Mouse (Mus musculus): ENCODE measurements around the gene Cd2.

- no peak for TF ChIP-seq HCFC1 (IDR thresholded peaks at IDR 0.05; ENCODE audit: borderline replicate concordance, insufficient read depth, low read length)
- TF ChIP-seq ZC3H11A (IDR thresholded peaks at IDR 0.05; ENCODE audit: borderline replicate concordance, low read depth, low read length): no peak
- no peak for TF ChIP-seq ZNF384 (IDR thresholded peaks at IDR 0.05; ENCODE audit: low read depth, low read length)
- TF ChIP-seq MAFK (IDR thresholded peaks at IDR 0.05; ENCODE audit: insufficient read depth, low read depth, low read length): no peak
These were observed 34.7 kb upstream of the Cd2 start for GRCm38 (mm10) chr3:101322437-101322836.

Measured in ES-E14 (cell line).